Mouse (Mus musculus) cerebellum, postnatal 4 days (tissue): Measurements from ENCODE around the gene Kctd4.
A peak's percentile ranks its signal among the peaks of the same experiment; 100 is the strongest.

Experiments used
- DNase-seq, 2 experiments: peaks; one replicate each; pipeline ENCODE4 v3.0.0; 2022; ENCODE audit warnings: low spot score in 2 of 2, mixed read lengths in 1 of 2

The Kctd4 gene

GRCm38 (mm10) chr14:75990936-75991335 is 36.1 kb downstream of the Kctd4 start:
- no peak for DNase-seq

- DNase-seq, result no peak
Measured at GRCm38 (mm10) chr14:75992371-75992770, 37.6 kb downstream of the Kctd4 start.

GRCm38 (mm10) chr14:75998082-75998481 is 43.3 kb downstream of the Kctd4 start:
- DNase-seq, result no peak

DNA sequence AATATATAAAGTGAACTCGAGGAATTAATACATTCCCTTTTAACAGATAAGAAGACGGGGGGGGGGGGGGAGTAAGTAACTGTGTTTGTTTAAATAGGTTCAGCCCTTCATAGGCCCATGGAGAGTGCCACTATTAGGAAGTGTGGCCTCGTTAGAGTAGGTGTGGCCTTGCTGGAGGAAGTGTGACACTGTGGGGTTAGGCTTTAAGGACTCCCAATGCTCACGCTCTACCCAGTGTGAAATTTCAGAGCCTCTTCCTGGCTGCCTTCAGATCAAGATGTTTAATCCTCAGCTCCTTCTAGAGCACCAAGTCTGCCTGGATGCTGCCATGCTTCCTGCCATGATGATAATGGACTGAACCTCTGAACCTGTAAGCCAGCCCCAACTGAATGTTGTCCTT is 47.0 kb downstream of the Kctd4 start:
- DNase-seq, result no peak

DNA sequence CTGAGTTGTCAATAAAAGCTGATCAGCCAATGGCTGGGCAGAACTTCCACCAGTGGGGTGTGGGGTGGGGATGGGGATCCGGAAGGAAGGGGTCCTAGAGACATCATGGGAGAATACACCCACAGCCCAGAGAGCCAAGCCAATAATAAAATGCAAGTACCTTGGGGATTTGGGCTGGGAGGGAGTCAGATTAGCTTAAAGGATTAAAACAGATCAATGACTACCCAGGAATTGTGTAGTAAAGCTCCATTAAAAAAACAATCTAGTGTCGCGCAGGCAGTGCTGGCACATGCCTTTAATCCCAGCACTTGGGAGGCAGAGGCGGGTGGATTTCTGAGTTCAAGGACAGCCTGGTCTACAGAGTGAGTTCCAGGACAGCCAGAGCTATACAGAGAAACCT is 50.2 kb downstream of the Kctd4 start:
- DNase-seq, result no peak

DNA sequence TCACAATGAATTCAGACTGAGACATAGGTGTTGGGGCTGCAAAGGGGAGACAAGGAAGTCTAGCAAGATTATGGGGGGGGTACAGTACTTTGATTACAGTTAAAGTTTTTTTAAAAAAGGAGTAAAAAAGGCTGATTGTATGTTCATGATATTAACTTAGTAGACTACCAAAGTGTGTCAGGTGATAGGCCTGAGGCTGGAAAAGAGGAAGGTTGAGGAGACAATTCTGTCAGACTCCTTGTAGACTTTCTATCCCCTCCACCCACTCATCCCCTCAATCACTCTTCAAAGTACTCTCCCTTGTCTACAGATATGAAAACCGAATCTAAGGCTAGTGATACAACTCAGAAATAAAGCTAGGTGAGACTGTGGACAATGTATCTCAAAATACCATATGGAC is 53.4 kb downstream of the Kctd4 start:
- DNase-seq, result no peak

DNA sequence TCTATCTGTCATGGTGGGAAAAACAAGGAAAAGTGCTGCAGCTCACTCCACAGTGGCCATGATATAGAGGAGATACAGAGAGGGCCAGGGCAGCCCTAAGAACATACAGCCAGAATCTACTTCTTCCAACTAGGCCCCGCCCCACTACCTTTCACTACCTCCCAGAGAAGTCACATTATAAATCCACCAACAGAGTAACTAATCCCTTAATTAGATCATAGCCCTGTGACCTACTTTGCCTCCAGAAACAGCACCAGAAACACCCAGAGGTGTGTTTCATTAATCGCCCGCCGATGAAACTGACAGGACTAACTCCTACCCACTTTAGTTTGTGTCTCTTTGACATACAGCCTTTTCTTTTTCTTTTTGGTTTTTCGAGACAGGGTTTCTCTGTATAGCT is 54.4 kb downstream of the Kctd4 start:
- DNase-seq, result no peak

GRCm38 (mm10) chr14:76010102-76011061 is 55.6 kb downstream of the Kctd4 start, which contains the start of gene Gtf2f2:
TSS of gene Gtf2f2 (minus strand) at chr14:76010865.
- DNase-seq, result peak; percentile 98 to 99

- no peak for DNase-seq
Measured at GRCm38 (mm10) chr14:76011062-76011457, 56.3 kb downstream of the Kctd4 start.

GRCm38 (mm10) chr14:76014331-76014730 is 59.5 kb downstream of the Kctd4 start:
- no peak for DNase-seq
